Mouse (Mus musculus) intestine, embryonic 15.5 days (tissue): Measurements from ENCODE around the gene Ralgps1. TPM values are rescaled to one million over a fixed set of nuclear protein-coding genes. Genes with fewer than 3 reads are reported as not detected.
A peak's percentile ranks its signal among the peaks of the same experiment; 100 is the strongest.

Experiments
- ATAC-seq: fragments of 200-750 bp; cut with Nextera tagmentation; 2 replicates; pipeline ENCODE4 v1.8.0; 2017; ENCODE audit warnings: moderate TSS enrichment, moderate library complexity
- H3K27ac ChIP-seq: fragments of 300-500 bp; sonication (generic); 2 replicates; pipeline ENCODE4 v1.5.1; 2015; ENCODE audit warnings: mild to moderate bottlenecking, inconsistent platforms
- H3K27me3 ChIP-seq: fragments of 300-500 bp; sonication (generic); replicated peaks from 2 replicates; pipeline ENCODE4 v1.6.1; 2015; ENCODE audit warnings: inconsistent platforms
- H3K36me3 ChIP-seq: fragments of 300-500 bp; sonication (generic); 2 replicates; pipeline ENCODE4 v1.6.1; 2015; ENCODE audit warnings: inconsistent platforms
- H3K4me1 ChIP-seq: fragments of 300-500 bp; sonication (generic); replicated peaks from 2 replicates; pipeline ENCODE4 v1.6.1; 2015; ENCODE audit warnings: inconsistent platforms
- H3K4me2 ChIP-seq: fragments of 300-500 bp; sonication (generic); replicated peaks from 2 replicates; pipeline ENCODE4 v1.6.1; 2015; ENCODE audit warnings: mild to moderate bottlenecking, inconsistent platforms
- H3K4me3 ChIP-seq: fragments of 300-500 bp; sonication (generic); replicated peaks from 2 replicates; pipeline ENCODE4 v1.5.1; 2015; ENCODE audit warnings: inconsistent platforms
- H3K9ac ChIP-seq: fragments of 300-500 bp; sonication (generic); 2 replicates; pipeline ENCODE4 v1.6.1; 2015; ENCODE audit warnings: inconsistent platforms
- H3K9me3 ChIP-seq: fragments of 300-500 bp; sonication (generic); 2 replicates; pipeline ENCODE4 v1.6.1; 2016; ENCODE audit warnings: inconsistent platforms
- WGBS: fragments of 180-500 bp; shearing (Covaris S2); methylation state at CpG from one replicate; pipeline ENCODE4 v1.1.7; 2015; 5-methylcytosine and 5-hydroxymethylcytosine counted together
- polyA plus RNA-seq: library from polyadenylated mRNA; unstranded; fragments of >200 nt; fragmentation: Nextera tagmentation; extraction: Ambion mirVana; gene quantifications from 2 replicates; pipeline ENCODE4 v1.2.1, GENCODE M21; 2015

Ralgps1 gene
- polyA plus RNA-seq, 1 experiment from 2014 or later, result 5.5 TPM

DNA sequence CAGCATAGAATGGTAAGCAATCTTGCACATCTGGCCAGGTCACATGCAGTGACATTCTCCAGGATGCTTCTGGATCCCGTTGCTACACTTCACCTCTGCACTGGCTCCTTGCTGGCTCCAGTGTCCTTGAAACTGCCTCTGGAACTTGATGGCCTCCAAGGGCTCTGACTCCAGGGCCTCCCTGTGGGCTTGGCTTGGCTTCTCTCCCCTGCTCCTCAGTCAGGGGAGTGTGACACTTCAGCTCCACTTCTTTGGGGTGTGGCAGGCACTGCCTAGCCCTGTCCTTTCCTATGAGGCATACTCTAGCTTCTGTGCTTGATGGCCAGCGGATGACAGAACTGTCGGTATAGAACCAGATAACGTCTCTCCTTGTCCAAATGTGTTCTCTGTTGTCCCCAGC lies 224.3 kb downstream of the Ralgps1 start:
- no peaks in the 10 kb centered on the region for H3K9me3 ChIP-seq
- H3K27me3 ChIP-seq, result no peaks in the 10 kb centered on the region
- WGBS, result 77% methylated on average over 4 of the region's 4 CpGs
- no peaks in the 10 kb centered on the region for H3K4me1 ChIP-seq
- H3K4me2 ChIP-seq, result no peak overlapping the region
- no peak for ATAC-seq
- H3K4me3 ChIP-seq, result no peak overlapping the region
- H3K9ac ChIP-seq, result no peak overlapping the region
- no peak overlapping the region for H3K27ac ChIP-seq
- H3K36me3 ChIP-seq, result no peaks in the 10 kb centered on the region

DNA sequence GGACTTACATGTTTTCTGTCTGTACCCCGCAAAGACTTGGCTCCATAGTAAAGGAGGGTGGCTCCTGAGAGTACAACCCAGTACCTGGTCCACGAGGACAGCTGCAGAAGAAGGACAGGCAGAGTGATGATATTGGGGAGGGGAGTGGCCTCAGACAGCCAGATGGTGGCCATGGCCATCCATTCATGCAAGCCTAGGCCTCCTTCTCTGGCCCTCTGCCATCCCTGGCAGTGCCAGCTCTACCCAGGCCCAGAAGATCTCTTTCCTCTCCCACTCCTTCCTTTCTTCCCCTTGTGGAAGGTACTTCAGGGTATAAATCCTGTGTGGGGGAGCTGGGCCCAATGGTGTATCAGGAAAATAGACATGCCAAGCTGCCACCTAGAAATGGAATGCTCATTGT lies 228.0 kb downstream of the Ralgps1 start:
- H3K9ac ChIP-seq, result no peak overlapping the region
- ATAC-seq, result no peak
- H3K4me1 ChIP-seq, result no peaks in the 10 kb centered on the region
- no peaks in the 10 kb centered on the region for H3K9me3 ChIP-seq
- H3K27ac ChIP-seq, result no peak overlapping the region
- H3K27me3 ChIP-seq, result no peaks in the 10 kb centered on the region
- WGBS, result 84% methylated on average over 2 of the region's 2 CpGs
- no peaks in the 10 kb centered on the region for H3K36me3 ChIP-seq
- no peak overlapping the region for H3K4me2 ChIP-seq
- H3K4me3 ChIP-seq, result no peak overlapping the region

DNA sequence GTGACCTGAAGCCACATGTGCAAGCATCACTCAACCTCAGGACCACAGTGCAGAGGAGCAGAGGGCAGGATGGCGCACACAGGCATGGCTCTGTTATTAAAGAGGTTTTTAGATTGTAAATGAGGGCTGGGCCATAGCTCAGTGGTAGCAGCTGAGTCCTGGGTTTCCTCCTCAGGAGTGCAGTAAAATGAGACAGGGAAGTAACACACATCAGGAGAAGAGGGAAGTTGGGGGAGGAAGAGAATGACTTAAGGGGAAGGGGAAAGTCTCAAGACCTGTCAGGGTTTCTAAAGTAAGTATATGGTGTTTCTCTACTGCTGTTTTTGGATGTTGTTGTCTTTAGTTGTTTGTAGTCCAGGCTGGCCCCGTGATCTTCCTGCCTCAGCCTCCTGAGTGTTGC lies 232.8 kb downstream of the Ralgps1 start:
- Histone ChIP-seq H3K27me3 (no peaks in the 10 kb centered on the region), H3K36me3 (no peaks in the 10 kb centered on the region), H3K9ac (no peak overlapping the region), H3K4me1 (no peaks in the 10 kb centered on the region), H3K4me3 (no peak overlapping the region), H3K27ac (no peak overlapping the region), H3K4me2 (no peak overlapping the region), H3K9me3 (no peaks in the 10 kb centered on the region)
- WGBS, result 81% methylated on average over 2 of the region's 2 CpGs
- no peak for ATAC-seq

DNA sequence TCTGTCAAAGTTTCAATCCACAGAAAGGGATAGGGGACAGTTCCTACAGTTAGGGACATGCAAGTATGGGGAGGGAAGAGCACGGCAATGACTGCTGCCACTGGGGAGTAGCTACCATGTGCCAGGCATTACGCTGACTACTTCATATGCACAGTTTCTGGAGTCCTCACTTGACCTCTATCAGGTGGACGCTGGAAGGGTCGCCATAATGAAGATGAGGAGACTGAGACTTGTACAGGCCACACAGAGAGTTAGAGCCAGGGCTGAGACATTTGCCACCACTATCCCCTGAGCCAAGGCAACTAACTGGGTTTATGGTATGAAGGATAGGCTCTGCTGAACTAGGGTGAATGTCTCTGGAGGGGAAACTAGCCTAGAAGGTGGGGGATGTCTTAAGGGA lies 233.6 kb downstream of the Ralgps1 start:
- no peak overlapping the region for H3K9ac ChIP-seq
- no peaks in the 10 kb centered on the region for H3K9me3 ChIP-seq
- no peaks in the 10 kb centered on the region for H3K4me1 ChIP-seq
- no peak for ATAC-seq
- H3K27me3 ChIP-seq, result peaks cover 1% of the 10 kb centered on the region; the same call in 1 of the 2 replicates
- no peak overlapping the region for H3K4me2 ChIP-seq
- no peak overlapping the region for H3K27ac ChIP-seq
- H3K36me3 ChIP-seq, result no peaks in the 10 kb centered on the region
- WGBS, result 92% methylated on average over 4 of the region's 4 CpGs
- H3K4me3 ChIP-seq, result no peak overlapping the region

DNA sequence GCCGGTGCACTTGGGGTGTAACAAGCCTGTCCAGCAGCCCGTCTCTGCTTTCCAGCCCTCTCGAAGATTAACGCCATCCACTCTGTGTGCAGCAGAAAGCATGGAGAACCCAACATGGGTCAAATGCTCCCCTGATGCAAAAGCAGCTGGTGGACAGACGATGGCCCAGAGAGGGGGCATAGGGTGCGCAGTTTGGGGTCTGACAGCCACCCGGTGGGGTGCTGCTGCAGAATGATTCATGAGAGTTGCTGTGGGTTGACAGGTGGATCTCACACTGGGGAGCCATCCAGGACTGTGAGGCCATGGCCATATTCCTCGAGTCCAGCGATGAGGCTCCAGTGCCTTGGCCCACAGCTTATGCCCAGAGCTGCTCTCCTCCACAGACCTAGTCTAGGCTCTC lies 234.0 kb downstream of the Ralgps1 start:
- Histone ChIP-seq H3K9me3 (no peaks in the 10 kb centered on the region), H3K4me3 (no peak overlapping the region), H3K4me1 (no peaks in the 10 kb centered on the region), H3K36me3 (no peaks in the 10 kb centered on the region), H3K27ac (no peak overlapping the region), H3K9ac (no peak overlapping the region), H3K4me2 (no peak overlapping the region), H3K27me3 (peaks cover 6% of the 10 kb centered on the region; the same call in 1 of the 2 replicates)
- WGBS, result 89% methylated on average over 9 of the region's 9 CpGs
- ATAC-seq, result no peak

DNA sequence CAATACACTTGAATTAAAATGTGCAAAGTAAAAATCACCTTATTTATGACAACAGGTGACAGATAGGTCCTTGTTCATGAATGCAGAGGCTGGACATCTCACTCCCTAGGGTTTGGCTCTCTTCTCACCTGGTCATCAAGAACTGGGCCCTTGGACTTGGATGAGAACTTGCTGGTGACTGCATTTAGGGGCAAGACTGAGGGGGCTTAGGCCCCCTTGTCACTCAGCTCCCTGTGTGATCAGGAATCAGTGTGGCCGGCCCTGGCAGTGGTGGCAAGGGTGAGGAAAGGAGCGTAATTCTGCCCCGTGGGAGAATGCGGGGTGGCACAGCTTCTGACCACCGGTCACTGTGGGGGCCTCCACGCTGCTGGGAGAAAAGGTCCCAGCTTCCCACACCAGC lies 234.9 kb downstream of the Ralgps1 start:
- Histone ChIP-seq H3K4me3 (no peak overlapping the region), H3K9ac (no peak overlapping the region), H3K4me2 (no peak overlapping the region), H3K27me3 (peaks cover 8% of the 10 kb centered on the region; the same call in 1 of the 2 replicates), H3K27ac (no peak overlapping the region), H3K36me3 (no peaks in the 10 kb centered on the region), H3K4me1 (peaks cover 4% of the 10 kb centered on the region), H3K9me3 (no peaks in the 10 kb centered on the region)
- ATAC-seq, result no peak
- WGBS, result 91% methylated on average over 6 of the region's 6 CpGs

DNA sequence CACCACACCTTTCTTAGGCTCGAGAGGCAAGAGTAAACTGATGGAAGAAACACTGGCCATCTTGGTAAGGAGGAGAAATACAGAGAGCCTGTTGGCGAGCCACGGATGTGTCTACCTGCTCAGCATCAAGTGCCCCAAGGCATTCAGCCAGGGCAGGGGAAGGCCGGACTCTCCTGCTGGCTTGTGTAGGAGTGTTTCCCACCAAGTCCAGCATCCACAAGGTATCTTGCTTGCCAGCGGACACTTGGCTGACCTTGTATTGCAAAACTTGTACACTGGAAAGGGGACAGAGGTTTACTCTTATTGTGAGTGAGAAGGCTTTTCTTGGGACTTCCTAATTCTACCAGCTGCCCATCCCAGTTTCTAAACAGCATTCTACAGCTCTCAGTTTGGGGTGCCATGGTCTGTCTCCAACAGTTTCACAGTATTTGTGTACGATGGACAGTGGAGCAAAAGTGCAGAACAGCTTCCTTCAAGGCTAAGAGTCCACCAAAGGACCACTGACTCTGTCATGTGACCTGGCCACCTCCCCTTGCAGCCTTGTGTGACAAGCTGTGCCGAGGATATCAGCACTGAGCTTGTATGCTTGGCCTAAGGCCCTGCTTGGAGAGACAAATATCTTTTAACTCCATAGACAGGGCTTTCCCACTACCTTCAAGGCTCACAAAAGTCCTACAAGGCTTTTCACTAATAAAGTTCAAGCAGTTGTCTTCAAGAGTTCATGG lies 236.4 kb downstream of the Ralgps1 start:
- no peaks in the 10 kb centered on the region for H3K36me3 ChIP-seq
- no peak for ATAC-seq
- H3K4me1 ChIP-seq, result peaks cover 6% of the 10 kb centered on the region
- no peak overlapping the region for H3K27ac ChIP-seq
- H3K9ac ChIP-seq, result no peak overlapping the region
- H3K4me3 ChIP-seq, result no peak overlapping the region
- H3K27me3 ChIP-seq, result peaks cover 8% of the 10 kb centered on the region; the same call in 1 of the 2 replicates
- H3K4me2 ChIP-seq, result no peak overlapping the region
- WGBS, result 74% methylated on average over 7 of the region's 7 CpGs
- H3K9me3 ChIP-seq, result no peaks in the 10 kb centered on the region

DNA sequence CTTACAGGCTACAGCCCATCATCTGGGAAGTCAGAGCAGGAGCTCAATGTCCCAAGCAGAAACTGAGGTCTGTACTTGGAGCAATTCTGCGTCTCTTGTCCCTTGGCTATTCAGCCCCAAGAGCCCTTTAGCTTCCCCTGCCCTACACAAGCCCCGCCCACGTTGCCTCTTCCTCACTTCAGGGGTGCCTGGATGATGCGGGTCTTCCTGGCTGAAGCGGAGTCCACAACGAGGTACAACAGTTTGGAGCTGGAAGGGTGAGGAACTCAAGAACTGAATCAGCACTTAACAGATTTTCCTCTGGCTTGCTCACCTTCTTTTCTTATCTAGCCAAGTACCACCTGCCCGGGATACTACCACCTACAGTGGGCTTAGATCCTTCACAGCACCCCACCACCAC lies 239.0 kb downstream of the Ralgps1 start:
- no peak overlapping the region; the same call in 1 of the 2 replicates for H3K4me2 ChIP-seq
- ATAC-seq, result no peak
- WGBS, result 7% methylated on average over 7 of the region's 7 CpGs
- H3K4me1 ChIP-seq, result peaks cover 11% of the 10 kb centered on the region
- no peaks in the 10 kb centered on the region for H3K36me3 ChIP-seq
- H3K27me3 ChIP-seq, result peaks cover 8% of the 10 kb centered on the region; the same call in 1 of the 2 replicates
- no peaks in the 10 kb centered on the region for H3K9me3 ChIP-seq
- H3K4me3 ChIP-seq, result no peak overlapping the region
- no peak overlapping the region for H3K9ac ChIP-seq
- no peak overlapping the region for H3K27ac ChIP-seq

DNA sequence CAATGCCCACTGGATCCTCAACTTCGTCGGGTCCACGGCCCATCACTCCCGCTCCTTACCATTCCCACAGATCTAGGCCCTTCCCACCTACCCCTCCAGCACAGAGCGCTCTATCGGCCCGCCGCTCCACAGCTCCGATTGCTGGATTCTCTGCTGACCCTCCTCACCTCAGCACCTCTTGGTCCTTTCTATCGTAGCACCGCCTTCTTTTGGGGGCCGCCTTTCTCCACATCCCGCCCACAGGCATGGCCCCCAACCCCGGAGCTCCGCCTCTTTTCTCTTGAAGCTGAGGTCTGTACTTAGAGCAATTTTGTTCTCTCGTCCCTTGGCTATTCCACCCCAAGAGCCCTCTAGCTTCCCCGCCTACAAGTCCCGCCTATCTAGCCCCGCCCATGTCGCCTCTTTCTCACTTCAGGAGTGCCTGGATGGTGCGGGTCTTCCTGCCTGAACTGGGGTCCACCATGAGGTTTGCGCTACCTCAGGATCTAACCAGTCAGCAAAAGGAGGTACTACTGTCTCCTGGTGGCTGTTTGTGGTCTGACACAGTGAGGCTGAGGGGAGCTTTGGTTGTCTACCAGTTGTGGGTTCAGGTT lies 239.7 kb downstream of the Ralgps1 start, which contains the start of gene Garnl3:
TSS of gene Garnl3 (minus strand) at position 155 of the 593 bp plus-strand sequence.
- peak within 1 kb of the TSS; percentile 64 for H3K9ac ChIP-seq
- peaks cover 8% of the 10 kb centered on the region; the same call in 1 of the 2 replicates for H3K27me3 ChIP-seq
- H3K4me3 ChIP-seq, result peak within 1 kb of the TSS; percentile 61
- peak within 1 kb of the TSS; percentile 64 for H3K27ac ChIP-seq
- H3K9me3 ChIP-seq, result no peaks in the 10 kb centered on the region
- peaks cover 11% of the 10 kb centered on the region for H3K4me1 ChIP-seq
- H3K4me2 ChIP-seq, result peak within 1 kb of the TSS; percentile 89
- ATAC-seq, result no peak; the same call in 1 of the 2 replicates
- no peaks in the 10 kb centered on the region for H3K36me3 ChIP-seq
- under 1% methylated on average over 22 of the region's 22 CpGs for WGBS

DNA sequence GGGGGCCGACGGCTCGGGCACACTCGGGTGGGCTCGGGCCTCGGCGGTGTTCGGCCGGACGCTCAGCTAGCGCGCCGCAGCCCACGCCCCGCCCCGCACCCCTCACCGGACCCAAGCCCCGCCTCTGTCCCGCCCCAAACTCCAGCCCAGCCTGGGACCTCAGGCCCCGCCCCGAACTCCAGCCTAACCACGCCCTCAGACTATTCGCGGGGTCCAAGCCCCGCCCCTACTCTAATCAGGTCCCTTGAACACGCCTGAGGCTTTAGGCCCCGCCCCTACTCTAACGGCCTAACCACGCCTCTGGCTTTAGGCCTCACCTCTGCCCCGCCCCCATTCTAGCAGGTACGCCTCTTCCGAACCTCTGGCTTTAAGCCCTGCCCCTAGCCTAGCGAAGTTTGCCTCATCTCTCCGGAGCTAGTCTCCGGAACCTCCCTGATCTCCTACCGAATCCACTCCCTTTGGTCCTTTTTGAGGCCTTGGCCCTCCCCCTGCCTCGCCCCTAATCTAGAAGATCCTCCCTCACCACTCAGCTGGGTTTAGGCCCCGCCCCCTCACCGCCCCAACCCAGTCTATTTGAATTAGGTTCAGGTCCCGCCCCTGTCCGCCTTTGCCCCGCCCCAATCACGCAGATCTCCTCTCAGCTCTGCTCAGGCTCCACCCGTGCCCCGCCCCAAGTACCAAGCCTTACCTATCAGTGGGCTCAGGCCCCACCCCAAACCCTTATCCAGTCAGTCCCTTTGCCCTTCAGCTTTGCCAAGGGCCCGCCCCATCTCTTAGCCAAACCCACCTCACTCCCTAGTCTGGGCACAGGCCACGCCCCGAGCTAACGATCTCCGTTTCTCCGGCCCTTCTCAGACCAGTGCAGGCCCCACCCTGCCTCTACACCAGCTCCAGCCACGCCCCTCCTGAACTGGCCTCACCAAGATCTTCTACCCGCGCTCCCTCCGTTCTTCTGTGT lies 240.5 kb downstream of the Ralgps1 start:
- Histone ChIP-seq H3K27ac (peak overlapping the region; percentile 64), H3K36me3 (no peaks in the 10 kb centered on the region), H3K4me2 (peak overlapping the region; percentile 89), H3K27me3 (peaks cover 8% of the 10 kb centered on the region; the same call in 1 of the 2 replicates), H3K4me1 (peaks cover 11% of the 10 kb centered on the region), H3K4me3 (peak overlapping the region; percentile 61), H3K9ac (peak overlapping the region; percentile 64), H3K9me3 (no peaks in the 10 kb centered on the region)
- WGBS, result under 1% methylated on average over 53 of the region's 55 CpGs
- peak; percentile 95 for ATAC-seq

DNA sequence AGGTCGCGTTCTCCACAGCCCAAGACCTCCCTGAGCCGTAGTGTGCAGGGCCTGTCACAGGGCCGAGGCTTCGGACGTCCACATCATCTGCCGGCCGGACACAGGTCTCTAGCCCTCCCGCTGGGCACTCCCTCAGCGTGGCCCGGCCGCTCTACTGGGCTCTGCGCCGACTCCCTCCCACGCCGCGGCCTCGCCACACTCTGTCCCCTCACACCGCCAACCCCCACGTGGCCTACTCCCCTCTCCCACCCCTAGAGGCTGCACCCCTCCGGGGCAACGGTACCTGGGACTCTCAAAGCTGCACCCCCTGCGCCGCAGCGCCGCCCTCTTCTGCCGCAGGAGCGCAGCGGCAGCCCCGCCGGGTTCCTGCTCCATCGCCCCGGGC lies 241.2 kb downstream of the Ralgps1 start:
- no peaks in the 10 kb centered on the region for H3K9me3 ChIP-seq
- H3K36me3 ChIP-seq, result no peaks in the 10 kb centered on the region
- under 1% methylated on average over 33 of the region's 33 CpGs for WGBS
- H3K4me2 ChIP-seq, result peak overlapping the region; percentile 89
- peaks cover 8% of the 10 kb centered on the region; the same call in 1 of the 2 replicates for H3K27me3 ChIP-seq
- H3K4me1 ChIP-seq, result peaks cover 11% of the 10 kb centered on the region
- H3K9ac ChIP-seq, result peak overlapping the region; percentile 64
- peak overlapping the region; percentile 61 for H3K4me3 ChIP-seq
- H3K27ac ChIP-seq, result peak overlapping the region; percentile 10; the same call in 1 of the 2 replicates
- ATAC-seq, result no peak; the same call in none of the 2 replicates

DNA sequence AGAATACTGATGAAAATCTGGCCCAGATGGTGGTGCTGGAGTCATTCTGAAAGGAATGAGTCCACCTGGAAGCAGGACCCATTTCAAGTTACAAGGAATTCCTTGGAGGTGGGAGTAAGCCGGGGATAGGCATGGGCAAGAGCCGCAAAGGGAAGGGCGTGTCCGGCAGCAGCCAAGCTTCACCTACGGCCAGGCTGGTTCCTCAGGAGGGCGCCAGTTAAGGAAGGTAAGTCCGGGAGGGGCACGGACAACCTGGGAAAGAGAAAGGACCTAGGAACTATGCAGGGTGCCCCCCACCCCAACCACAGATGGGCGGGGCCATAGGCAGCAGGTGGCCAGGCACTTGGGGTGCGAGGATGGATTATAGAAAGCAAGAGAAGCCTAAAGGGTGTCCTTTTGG lies 241.6 kb downstream of the Ralgps1 start:
- H3K27me3 ChIP-seq, result peaks cover 8% of the 10 kb centered on the region; the same call in 1 of the 2 replicates
- peak overlapping the region; percentile 61 for H3K4me3 ChIP-seq
- H3K4me1 ChIP-seq, result peaks cover 11% of the 10 kb centered on the region
- H3K36me3 ChIP-seq, result no peaks in the 10 kb centered on the region
- H3K9me3 ChIP-seq, result no peaks in the 10 kb centered on the region
- peak overlapping the region; percentile 89 for H3K4me2 ChIP-seq
- no peak overlapping the region for H3K27ac ChIP-seq
- WGBS, result 3% methylated on average over 10 of the region's 10 CpGs
- ATAC-seq, result no peak
- peak overlapping the region; percentile 64 for H3K9ac ChIP-seq
